Mouse (Mus musculus): Measurements from ENCODE around the gene Gm14190. TPM values are rescaled to one million over a fixed set of nuclear protein-coding genes. Genes with fewer than 3 reads are reported as not detected.
"Not testable (repeated sequence)": the region's sequence is repeated elsewhere in the genome, so short reads cannot be mapped to it uniquely, and the experiment has no call there.

Gm14190 gene
- polyA plus RNA-seq, 1 experiment from 2014 or later = not detected

- POLR2A ChIA-PET = no interaction called here
- no peak for ATAC-seq
- H3K27me3 ChIP-seq = no peaks in the 10 kb centered on the region
- DNase-seq (ENCODE audit: low read depth, low spot score) = no peak
- in situ Hi-C loops (cut with MboI; ENCODE audit: low pct_unique_long_range_greater_than_20kb) = no loop called here
- no peak for TF ChIP-seq CTCF (IDR thresholded peaks at IDR 0.05)
- CTCF ChIA-PET = no interaction called here
These were observed 44.1 kb downstream of the Gm14190 start for GRCm38 (mm10) chr11:99646444-99646843.

- no peak for ATAC-seq
- POLR2A ChIA-PET = no interaction called here
These were observed 46.2 kb downstream of the Gm14190 start for GRCm38 (mm10) chr11:99644351-99644750.

GRCm38 (mm10) chr11:99643635-99644139 is 46.9 kb downstream of the Gm14190 start, which contains the start of gene Krtap4-7:
Gene Krtap4-7, minus strand, starts transcription at chr11:99644089.
- DNase-seq (ENCODE audit: low read depth, low spot score); H3K27me3 ChIP-seq; POLR2A ChIA-PET; in situ Hi-C loops (cut with MboI; ENCODE audit: low pct_unique_long_range_greater_than_20kb); ATAC-seq: not testable (repeated sequence)
- CTCF ChIA-PET = interaction anchor here (1.1 kb wide), 1 partner anchor 14 kb away, joined by 3 read pairs; no protein-coding TSS in a partner anchor

More at GRCm38 (mm10) chr11:99644351-99644750, 46.2 kb downstream of the Gm14190 start:
- in situ Hi-C loops (cut with MboI; ENCODE audit: low pct_unique_long_range_greater_than_20kb) = no loop called here
- H3K27me3 ChIP-seq = no peaks in the 10 kb centered on the region
- no peak for DNase-seq (ENCODE audit: low read depth, low spot score)
- TF ChIP-seq CTCF (IDR thresholded peaks at IDR 0.05) = no peak
- CTCF ChIA-PET = interaction anchor here (1.1 kb wide), 1 partner anchor 14 kb away, joined by 3 read pairs; no protein-coding TSS in a partner anchor

GRCm38 (mm10) chr11:99640926-99641325 is 49.6 kb downstream of the Gm14190 start:
- no peaks in the 10 kb centered on the region for H3K27me3 ChIP-seq
- in situ Hi-C loops (cut with MboI; ENCODE audit: low pct_unique_long_range_greater_than_20kb) = no loop called here
- DNase-seq (ENCODE audit: low read depth, low spot score) = no peak
- no peak for ATAC-seq
- ChIA-PET POLR2A (no interaction called here), CTCF (no interaction called here)
- no peak for TF ChIP-seq CTCF (IDR thresholded peaks at IDR 0.05)

Other genes with a start within 250 kb of the Gm14190 start
- 0.09 TPM for gene Krt23, start 197.6 kb downstream of the Gm14190 start, polyA plus RNA-seq (2021)
- gene Krt39, start 169.4 kb downstream of the Gm14190 start, polyA plus RNA-seq (2021) = 0.08 TPM
- not detected for gene Krt40, start 147.6 kb downstream of the Gm14190 start, polyA plus RNA-seq (2021)
- gene Krtap3-3, start 139.9 kb downstream of the Gm14190 start, polyA plus RNA-seq (2021) = not detected
- gene Krtap3-2, start 133.9 kb downstream of the Gm14190 start, polyA plus RNA-seq (2021) = not detected
- gene Gm11939, start 131.3 kb downstream of the Gm14190 start, polyA plus RNA-seq (2021) = not detected
- gene Krtap3-1, start 124.1 kb downstream of the Gm14190 start, polyA plus RNA-seq (2021) = not detected
- gene Krtap1-5, start 109.7 kb downstream of the Gm14190 start, polyA plus RNA-seq (2021) = not detected
- not detected for gene Krtap1-4, start 107.1 kb downstream of the Gm14190 start, polyA plus RNA-seq (2021)
- gene Krtap1-3, start 99.4 kb downstream of the Gm14190 start, polyA plus RNA-seq (2021) = not detected
- gene Krtap9-3, start 92.6 kb downstream of the Gm14190 start, polyA plus RNA-seq (2021) = not detected
- not detected for gene Gm11938, start 87.4 kb downstream of the Gm14190 start, polyA plus RNA-seq (2021)
- gene Gm11937, start 80.6 kb downstream of the Gm14190 start, polyA plus RNA-seq (2021) = not detected
- not detected for gene Krtap2-4, start 75.9 kb downstream of the Gm14190 start, polyA plus RNA-seq (2021)
- not detected for gene Gm11562, start 70.3 kb downstream of the Gm14190 start, polyA plus RNA-seq (2021)
- gene Krtap4-1, start 62.5 kb downstream of the Gm14190 start, polyA plus RNA-seq (2021) = not detected
- not detected for gene Krtap4-2, start 55.7 kb downstream of the Gm14190 start, polyA plus RNA-seq (2021)
- not detected for gene Krtap4-7, start 46.7 kb downstream of the Gm14190 start, polyA plus RNA-seq (2021)
- not detected for gene Gm11555, start 40.5 kb downstream of the Gm14190 start, polyA plus RNA-seq (2021)
- not detected for gene Gm11563, start 31.8 kb downstream of the Gm14190 start, polyA plus RNA-seq (2021)
- gene Krtap4-6, start 24.8 kb downstream of the Gm14190 start, polyA plus RNA-seq (2021) = not detected
- not detected for gene Gm14180, start 43.5 kb upstream of the Gm14190 start, polyA plus RNA-seq (2021)
- not detected for gene Gm11595, start 82.2 kb upstream of the Gm14190 start, polyA plus RNA-seq (2021)
- 0.06 TPM for gene Krtap4-8, start 90.0 kb upstream of the Gm14190 start, polyA plus RNA-seq (2021)
- not detected for gene Krtap4-9, start 94.5 kb upstream of the Gm14190 start, polyA plus RNA-seq (2021)
- gene Gm11596, start 102.7 kb upstream of the Gm14190 start, polyA plus RNA-seq (2021) = not detected
- not detected for gene Gm11569, start 108.2 kb upstream of the Gm14190 start, polyA plus RNA-seq (2021)
- not detected for gene Gm11554, start 113.7 kb upstream of the Gm14190 start, polyA plus RNA-seq (2021)
- not detected for gene Krtap4-13, start 119.2 kb upstream of the Gm14190 start, polyA plus RNA-seq (2021)
- not detected for gene Gm11564, start 124.9 kb upstream of the Gm14190 start, polyA plus RNA-seq (2021)
- not detected for gene 2300003K06Rik, start 147.3 kb upstream of the Gm14190 start, polyA plus RNA-seq (2021)
- gene Krtap4-16, start 160.9 kb upstream of the Gm14190 start, polyA plus RNA-seq (2021) = not detected
- gene Gm11568, start 167.2 kb upstream of the Gm14190 start, polyA plus RNA-seq (2021) = not detected
- not detected for gene Gm11559, start 173.7 kb upstream of the Gm14190 start, polyA plus RNA-seq (2021)
- gene Krtap9-1, start 182.6 kb upstream of the Gm14190 start, polyA plus RNA-seq (2021) = not detected
- gene Gm11567, start 188.4 kb upstream of the Gm14190 start, polyA plus RNA-seq (2021) = not detected
- not detected for gene Krtap31-1, start 217.2 kb upstream of the Gm14190 start, polyA plus RNA-seq (2021)
- gene Gm11565, start 224.0 kb upstream of the Gm14190 start, polyA plus RNA-seq (2021) = not detected
- not detected for gene Krtap31-2, start 245.6 kb upstream of the Gm14190 start, polyA plus RNA-seq (2021)

All from Patski (cell line).